Mouse (Mus musculus) liver, adult 2 months (tissue): Measurements from ENCODE around the gene Enox1. TPM values are rescaled to one million over a fixed set of nuclear protein-coding genes. Genes with fewer than 3 reads are reported as not detected.

Experiments
- DNase-seq: peaks from one replicate; pipeline ENCODE4 v3.0.0-alpha.2; 2011; ENCODE audit warnings: low read depth, low spot score; ENCODE audit errors: extremely low read depth
- H3K27ac ChIP-seq: fragments of 200-500 bp; replicated peaks from 2 replicates; pipeline ENCODE4 v1.5.1; 2012; ENCODE audit warnings: low read depth, mild to moderate bottlenecking, control low read depth, inconsistent platforms, low read length; ENCODE audit not compliant: insufficient read depth
- H3K27me3 ChIP-seq: fragments of 200-500 bp; 2 replicates; pipeline ENCODE4 v1.6.1; 2012; ENCODE audit warnings: mild to moderate bottlenecking, moderate library complexity, low read length, inconsistent platforms; ENCODE audit not compliant: control insufficient read depth, insufficient read depth
- H3K36me3 ChIP-seq: fragments of 200-500 bp; 2 replicates; pipeline ENCODE4 v1.6.1; 2012; ENCODE audit warnings: low read length, inconsistent platforms; ENCODE audit not compliant: control insufficient read depth, insufficient read depth
- H3K4me1 ChIP-seq: fragments of 200-500 bp; 2 replicates; pipeline ENCODE4 v1.6.1; 2011; ENCODE audit warnings: low read length; ENCODE audit not compliant: control insufficient read depth, insufficient read depth
- H3K4me3 ChIP-seq: fragments of 200-500 bp; 2 replicates; pipeline ENCODE4 v1.5.1; 2011; ENCODE audit warnings: low read depth, mild to moderate bottlenecking, control low read depth, low read length, moderate library complexity; ENCODE audit not compliant: insufficient read depth
- H3K79me2 ChIP-seq: fragments of 200-500 bp; 2 replicates; pipeline ENCODE4 v1.6.1; 2012; ENCODE audit warnings: inconsistent platforms, mild to moderate bottlenecking, low read length, moderate library complexity; ENCODE audit not compliant: control insufficient read depth, insufficient read depth
- H3K9ac ChIP-seq: fragments of 200-500 bp; 2 replicates; pipeline ENCODE4 v1.6.1; 2012; ENCODE audit warnings: low read depth, mild to moderate bottlenecking, control low read depth, inconsistent platforms, low read length
- CTCF ChIP-seq: fragments of 200-500 bp; IDR thresholded peaks from 2 replicates; pipeline ENCODE4 v1.5.1; 2011; ENCODE audit warnings: low read depth, low read length, control low read depth
- POLR2A ChIP-seq: fragments of 200-500 bp; IDR thresholded peaks from 2 replicates; pipeline ENCODE4 v1.6.1; 2011; ENCODE audit warnings: low read length, control low read depth; ENCODE audit not compliant: insufficient read depth; ENCODE audit errors: extremely low read depth
- WGBS: fragments of 180-500 bp; shearing (Covaris S2); methylation state at CpG from one replicate; pipeline ENCODE4 v1.1.7; 2018; 5-methylcytosine and 5-hydroxymethylcytosine counted together
- polyA plus RNA-seq: library from polyadenylated mRNA; depleted of rRNA; stranded (reverse); fragments of >200 nt; gene quantifications from 2 replicates; pipeline ENCODE4 v1.2.3, GENCODE M21; 2012
- total RNA-seq: library from RNA; depleted of rRNA; stranded (reverse); fragments of >200 nt; gene quantifications from 2 replicates; pipeline ENCODE4 v1.2.3, GENCODE M21; 2014

Enox1 gene
- total and polyA plus RNA-seq, 2 experiments, result 0.09 TPM; not detected in 1

DNA sequence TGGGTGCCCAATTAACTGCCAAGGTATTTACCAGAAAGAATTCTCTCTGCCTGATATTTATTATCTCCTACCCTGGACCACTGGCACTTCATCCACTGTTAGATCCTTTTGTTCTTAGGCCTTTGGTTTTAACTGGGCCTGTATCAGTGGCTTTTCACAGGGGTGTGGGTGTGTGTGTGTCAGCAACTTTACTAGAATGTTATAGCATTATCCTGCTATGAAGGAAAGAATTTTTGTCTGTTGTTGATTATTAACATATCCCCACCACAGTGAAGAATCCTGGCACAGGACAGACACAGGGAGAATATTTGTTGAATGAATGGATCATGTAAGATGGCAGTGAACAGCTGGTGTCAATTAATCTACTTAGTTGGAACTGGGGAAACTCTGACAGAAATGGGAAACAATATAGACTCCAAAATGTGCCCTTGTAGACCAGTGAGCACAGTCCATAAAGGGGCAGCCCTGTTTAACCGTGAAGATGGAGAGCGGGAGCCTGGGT is 40.9 kb downstream of the Enox1 start:
- no peak overlapping the region for H3K27ac ChIP-seq
- 92% methylated on average over 2 of the region's 2 CpGs for WGBS
- H3K27me3 ChIP-seq, result no peaks in the 10 kb centered on the region
- H3K36me3 ChIP-seq, result no peaks in the 10 kb centered on the region
- TF ChIP-seq POLR2A (no peak), CTCF (no peak)
- DNase-seq, result no peak
- no peaks in the 10 kb centered on the region for H3K4me1 ChIP-seq
- H3K9ac ChIP-seq, result no peak overlapping the region
- no peaks in the 10 kb centered on the region for H3K79me2 ChIP-seq
- H3K4me3 ChIP-seq, result no peak overlapping the region

DNA sequence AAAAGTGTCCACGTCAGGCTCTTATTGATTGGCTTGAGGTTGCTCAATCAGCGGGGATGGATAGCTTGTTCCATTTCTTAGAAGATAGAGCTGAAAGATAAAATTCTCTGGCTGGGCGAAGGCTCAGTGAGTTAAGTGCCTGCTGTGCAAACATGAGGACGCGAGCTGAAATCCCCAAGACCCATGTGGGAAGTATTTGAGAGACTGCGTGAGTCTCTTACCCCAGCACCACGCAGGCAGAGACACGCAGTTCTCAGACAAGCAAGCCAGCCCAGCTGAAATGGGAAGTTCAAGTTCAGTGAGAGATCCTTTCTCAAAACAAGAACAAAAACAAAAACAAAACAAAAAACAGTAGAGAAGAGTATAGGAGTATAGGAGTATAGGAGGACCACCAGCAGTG is 54.3 kb downstream of the Enox1 start:
- 0 out of 2 replicates have a peak, but pooled peaks cover 3% of the 10 kb centered on the region for H3K27me3 ChIP-seq
- WGBS, result 49% methylated on average over 8 of the region's 8 CpGs
- DNase-seq, result no peak
- no peak overlapping the region for H3K9ac ChIP-seq
- no peaks in the 10 kb centered on the region for H3K79me2 ChIP-seq
- H3K4me3 ChIP-seq, result no peak overlapping the region
- H3K27ac ChIP-seq, result no peak overlapping the region
- no peaks in the 10 kb centered on the region for H3K4me1 ChIP-seq
- no peaks in the 10 kb centered on the region for H3K36me3 ChIP-seq
- TF ChIP-seq POLR2A, result no peak
- TF ChIP-seq CTCF, result no peak

DNA sequence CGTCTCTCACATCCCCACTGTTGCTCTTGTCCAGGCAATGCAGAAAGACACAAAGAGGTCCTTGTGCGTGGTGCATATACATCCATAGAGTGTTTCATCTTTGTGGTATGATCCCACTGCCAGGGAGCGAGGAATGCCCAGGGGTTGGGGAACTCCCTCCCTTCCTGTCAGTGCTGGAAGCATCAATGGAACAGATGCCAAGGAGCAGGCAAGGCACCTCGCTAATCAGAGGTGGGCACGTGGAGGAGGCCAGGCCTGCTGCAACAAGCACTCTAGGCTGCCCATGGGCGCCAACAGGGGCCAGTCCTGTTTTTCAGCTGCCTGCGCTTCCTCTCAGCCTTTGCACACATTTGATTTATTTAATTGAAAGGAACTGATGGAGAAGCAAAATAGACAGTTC is 56.6 kb downstream of the Enox1 start:
- Histone ChIP-seq H3K36me3 (no peaks in the 10 kb centered on the region), H3K79me2 (no peaks in the 10 kb centered on the region), H3K9ac (no peak overlapping the region), H3K27me3 (peaks cover 3% of the 10 kb centered on the region; the same call in 1 of the 2 replicates), H3K4me1 (no peaks in the 10 kb centered on the region), H3K27ac (no peak overlapping the region), H3K4me3 (no peak overlapping the region)
- TF ChIP-seq POLR2A (no peak), CTCF (no peak)
- DNase-seq, result no peak
- WGBS, result 77% methylated on average over 7 of the region's 7 CpGs

DNA sequence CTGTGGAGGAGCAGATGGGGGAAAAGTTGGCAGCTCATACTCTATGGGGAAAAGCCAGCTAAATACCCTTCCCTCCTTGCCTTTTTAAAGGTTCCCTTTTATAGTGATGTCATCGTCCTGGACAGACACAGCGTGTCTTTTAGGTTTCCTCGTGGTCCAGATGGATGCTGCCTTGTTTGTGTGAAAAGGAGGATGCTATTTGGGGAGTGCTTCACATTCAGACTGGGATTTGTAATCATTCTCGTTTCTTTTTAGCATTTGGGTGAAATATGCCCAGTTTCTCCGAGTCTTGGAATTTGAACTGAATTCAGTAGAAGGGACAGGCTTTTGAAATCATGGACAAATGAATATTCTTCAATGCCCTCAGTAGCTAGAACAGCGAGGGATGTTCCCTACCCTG is 58.3 kb downstream of the Enox1 start:
- H3K9ac ChIP-seq, result no peak overlapping the region
- peaks cover 3% of the 10 kb centered on the region; the same call in 1 of the 2 replicates for H3K27me3 ChIP-seq
- no peak overlapping the region for H3K27ac ChIP-seq
- no peak overlapping the region for H3K4me3 ChIP-seq
- no peaks in the 10 kb centered on the region for H3K4me1 ChIP-seq
- DNase-seq, result no peak
- no peak for TF ChIP-seq POLR2A
- no peak for TF ChIP-seq CTCF
- H3K79me2 ChIP-seq, result no peaks in the 10 kb centered on the region
- no peaks in the 10 kb centered on the region for H3K36me3 ChIP-seq
- WGBS, result 81% methylated on average over 6 of the region's 6 CpGs

DNA sequence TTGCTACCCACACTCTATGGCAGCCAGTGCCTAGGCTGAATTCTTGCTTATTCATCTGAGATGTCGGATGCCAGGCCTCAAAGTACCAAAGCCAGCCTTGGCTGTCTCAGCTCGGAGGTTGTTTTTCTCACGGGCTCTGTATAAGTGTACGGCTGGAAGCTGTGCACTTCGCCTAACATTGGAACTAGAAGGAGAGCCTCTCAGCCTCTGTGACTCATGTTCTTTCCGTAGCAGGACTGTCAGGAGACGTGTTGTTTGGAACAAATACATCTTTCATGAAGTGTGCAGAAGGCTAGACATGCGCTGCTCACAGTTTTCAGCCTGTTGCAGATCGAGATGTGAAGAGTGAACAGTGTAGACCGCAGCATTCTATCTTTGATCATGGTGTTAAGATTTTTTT is 68.8 kb downstream of the Enox1 start:
- Histone ChIP-seq H3K27me3 (no peaks in the 10 kb centered on the region), H3K4me3 (no peak overlapping the region), H3K9ac (no peak overlapping the region), H3K79me2 (no peaks in the 10 kb centered on the region), H3K27ac (no peak overlapping the region), H3K36me3 (no peaks in the 10 kb centered on the region), H3K4me1 (no peaks in the 10 kb centered on the region)
- no peak for DNase-seq
- 86% methylated on average over 10 of the region's 10 CpGs for WGBS
- TF ChIP-seq CTCF (no peak), POLR2A (no peak)

DNA sequence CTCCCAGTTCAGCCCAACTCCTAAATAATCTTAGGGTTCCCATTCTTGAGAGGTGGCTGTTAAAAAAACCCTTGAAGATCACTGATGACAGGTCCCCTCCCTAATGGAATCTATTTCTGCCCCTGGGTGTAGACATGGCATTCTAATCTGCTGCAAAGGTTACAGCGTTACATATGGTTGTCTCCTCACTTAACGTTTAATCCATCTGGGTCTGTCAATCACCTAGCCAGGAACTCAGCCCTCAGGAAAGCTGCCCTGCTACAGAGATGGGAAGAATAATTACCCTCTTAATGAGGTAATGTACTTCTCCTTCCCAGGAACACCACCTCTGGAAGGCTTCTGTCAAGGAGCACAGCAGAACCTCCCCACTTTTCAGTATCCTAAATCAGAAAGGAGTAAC is 82.2 kb downstream of the Enox1 start:
- Histone ChIP-seq H3K4me3 (no peak overlapping the region), H3K36me3 (no peaks in the 10 kb centered on the region), H3K9ac (no peak overlapping the region), H3K27ac (no peak overlapping the region), H3K79me2 (no peaks in the 10 kb centered on the region), H3K4me1 (no peaks in the 10 kb centered on the region), H3K27me3 (no peaks in the 10 kb centered on the region)
- 84% methylated on average over 2 of the region's 2 CpGs for WGBS
- no peak for TF ChIP-seq POLR2A
- TF ChIP-seq CTCF, result no peak
- no peak for DNase-seq
